Mouse (Mus musculus) intestine, postnatal 0 days (tissue): ENCODE results near the gene Hadha. TPM values are rescaled to one million over a fixed set of nuclear protein-coding genes. Genes with fewer than 3 reads are reported as not detected.

Source experiments
- ATAC-seq: fragments of 200-750 bp; cut with Nextera tagmentation; 2 replicates; pipeline ENCODE4 v1.8.0; 2017; ENCODE audit warnings: mild to moderate bottlenecking, moderate TSS enrichment, moderate library complexity
- H3K27ac ChIP-seq: fragments of 300-500 bp; sonication (generic); 2 replicates; pipeline ENCODE4 v1.5.1; 2014; ENCODE audit warnings: mild to moderate bottlenecking, low read depth, low read length, moderate library complexity
- H3K27me3 ChIP-seq: fragments of 300-500 bp; sonication (generic); replicated peaks from 2 replicates; pipeline ENCODE4 v1.6.1; 2014; ENCODE audit warnings: low read length, mixed read lengths; ENCODE audit not compliant: control insufficient read depth, insufficient read depth
- H3K36me3 ChIP-seq: fragments of 300-500 bp; sonication (generic); 2 replicates; pipeline ENCODE4 v1.6.1; 2014; ENCODE audit warnings: mild to moderate bottlenecking, moderate library complexity; ENCODE audit not compliant: control insufficient read depth, insufficient read depth
- H3K4me1 ChIP-seq: fragments of 300-500 bp; sonication (generic); replicated peaks from 2 replicates; pipeline ENCODE4 v1.6.1; 2014; ENCODE audit warnings: antibody characterized with exemption, low read length, mixed read lengths; ENCODE audit not compliant: control insufficient read depth, insufficient read depth
- H3K4me2 ChIP-seq: fragments of 300-500 bp; sonication (generic); replicated peaks from 2 replicates; pipeline ENCODE4 v1.6.1; 2014; ENCODE audit warnings: low read depth, mild to moderate bottlenecking, moderate library complexity
- H3K4me3 ChIP-seq: fragments of 300-500 bp; sonication (generic); 2 replicates; pipeline ENCODE4 v1.5.1; 2014; ENCODE audit warnings: low read depth, low read length
- H3K9ac ChIP-seq: fragments of 300-500 bp; sonication (generic); 2 replicates; pipeline ENCODE4 v1.6.1; 2014; ENCODE audit warnings: mild to moderate bottlenecking, low read depth, low read length
- H3K9me3 ChIP-seq: fragments of 300-500 bp; sonication (generic); 2 replicates; pipeline ENCODE4 v1.6.1; 2016; ENCODE audit warnings: mixed run types; ENCODE audit not compliant: control insufficient read depth
- CTCF ChIP-seq: sonication (generic); IDR thresholded peaks from 2 replicates; pipeline ENCODE4 v1.5.1; 2016; ENCODE audit warnings: low read depth, mild to moderate bottlenecking, control low read depth, antibody characterized with exemption, moderate library complexity
- WGBS: fragments of 180-500 bp; shearing (Covaris S2); extraction: QIAGEN DNeasy Blood & Tissue Kit; methylation state at CpG from one replicate; pipeline ENCODE4 v1.1.7; 2014; 5-methylcytosine and 5-hydroxymethylcytosine counted together
- polyA plus RNA-seq: library from polyadenylated mRNA; unstranded; fragments of >200 nt; fragmentation: Nextera tagmentation; extraction: Ambion mirVana; gene quantifications from 2 replicates; pipeline ENCODE4 v1.2.1, GENCODE M21; 2015

Gene Hadha
- polyA plus RNA-seq, 1 experiment from 2014 or later, result 307 TPM

DNA sequence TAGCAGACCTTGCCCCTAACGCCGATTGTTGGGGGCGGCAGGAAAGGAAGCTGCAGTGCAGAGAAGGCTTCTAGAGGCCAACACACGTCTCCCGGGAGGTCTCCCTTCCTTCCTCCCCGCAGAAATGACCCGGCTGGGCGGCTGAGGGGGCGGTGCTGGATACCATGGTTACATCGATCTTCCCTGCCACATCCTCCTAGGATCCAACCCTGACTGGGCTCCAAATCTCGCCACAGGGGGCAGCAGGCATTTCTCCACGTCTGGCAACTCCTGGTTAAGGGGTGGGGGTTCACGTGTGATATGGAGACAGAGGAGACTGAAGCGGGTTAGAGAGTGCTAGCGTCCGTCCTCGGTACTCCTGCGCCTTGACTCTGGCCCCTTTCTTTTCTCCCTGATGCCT, 43.8 kb downstream of the Hadha start:
- H3K27ac ChIP-seq, result peak overlapping the region; percentile 64; the same call in 1 of the 2 replicates
- no peak overlapping the region for H3K9ac ChIP-seq

DNA sequence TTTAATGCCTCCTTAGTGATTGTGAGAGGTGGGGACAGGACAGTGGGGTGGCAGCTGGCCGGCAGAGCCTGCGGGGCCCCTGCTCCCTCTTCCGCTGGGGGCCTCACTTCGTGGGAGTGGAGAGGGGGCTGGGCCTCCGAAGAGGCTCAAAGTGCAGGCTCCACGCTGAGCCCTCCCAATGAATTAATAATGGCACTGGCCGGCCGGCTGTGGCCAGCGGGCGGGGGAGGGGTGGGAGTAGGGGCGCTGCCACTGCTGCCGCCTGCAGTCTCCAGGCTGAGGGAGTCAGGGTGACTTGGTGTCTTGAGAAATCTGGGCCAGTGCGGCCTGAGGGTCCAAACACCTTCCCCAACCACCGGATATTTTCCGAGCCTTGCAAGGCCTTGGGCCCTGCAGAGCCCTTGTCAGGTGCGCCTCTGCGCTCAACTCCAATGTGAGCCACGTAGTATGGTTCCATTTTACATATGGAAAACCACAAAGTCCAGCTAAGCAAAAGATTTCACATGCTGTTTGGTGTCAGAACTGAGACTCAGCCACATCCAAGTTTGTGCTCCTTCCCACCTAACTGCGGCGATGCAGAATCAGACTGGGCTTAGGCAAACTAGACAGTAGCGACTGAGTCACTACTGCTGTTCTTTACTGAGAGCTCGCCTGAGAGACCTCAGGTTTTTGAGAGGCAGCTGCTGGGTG, 44.4 kb downstream of the Hadha start:
- H3K36me3 ChIP-seq, result no peaks in the 10 kb centered on the region
- 0 out of 2 replicates have a peak overlapping the region, but pooled peaks have one; percentile 4 for H3K9ac ChIP-seq
- H3K4me1 ChIP-seq, result 0 out of 2 replicates have a peak, but pooled peaks cover 3% of the 10 kb centered on the region
- WGBS, result 9% methylated on average over 22 of the region's 22 CpGs
- ATAC-seq, result peak; percentile 68
- peak overlapping the region; percentile 0; the same call in 1 of the 2 replicates for H3K4me3 ChIP-seq
- no peak for TF ChIP-seq CTCF
- H3K4me2 ChIP-seq, result peak overlapping the region; percentile 47
- H3K27me3 ChIP-seq, result peaks cover 30% of the 10 kb centered on the region
- no peaks in the 10 kb centered on the region for H3K9me3 ChIP-seq
- H3K27ac ChIP-seq, result peak overlapping the region; percentile 64

More for the DNA sequence above, 43.8 kb downstream of the Hadha start:
- no peaks in the 10 kb centered on the region for H3K36me3 ChIP-seq
- H3K4me2 ChIP-seq, result peak overlapping the region; percentile 47
- 0 out of 2 replicates have a peak, but pooled peaks have one; percentile 11 for ATAC-seq
- WGBS, result 6% methylated on average over 18 of the region's 18 CpGs
- no peaks in the 10 kb centered on the region for H3K9me3 ChIP-seq
- H3K4me1 ChIP-seq, result 0 out of 2 replicates have a peak, but pooled peaks cover 3% of the 10 kb centered on the region
- peak overlapping the region; percentile 0; the same call in 1 of the 2 replicates for H3K4me3 ChIP-seq
- H3K27me3 ChIP-seq, result peaks cover 24% of the 10 kb centered on the region
- TF ChIP-seq CTCF, result peak; percentile 65

DNA sequence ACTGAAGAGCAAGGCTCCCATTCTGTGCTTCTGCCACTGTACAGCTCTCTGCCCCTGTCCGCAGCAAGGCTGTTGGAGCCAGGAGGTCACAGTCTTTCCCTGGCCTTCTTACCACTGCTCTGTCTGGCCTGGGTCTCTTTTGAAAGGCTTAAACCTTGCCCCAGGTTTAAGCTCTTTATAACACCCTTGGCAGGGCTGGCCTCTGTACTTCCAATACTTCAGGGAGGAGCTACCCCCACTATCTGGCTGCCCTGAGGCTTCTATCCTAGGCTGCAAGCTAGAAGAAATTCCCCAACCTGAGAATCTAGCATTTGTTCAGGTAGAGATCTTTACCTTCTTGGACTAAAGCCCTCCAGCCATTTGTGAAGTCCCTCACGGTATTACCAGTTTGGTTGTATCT, 45.1 kb downstream of the Hadha start:
- Histone ChIP-seq H3K27ac (peak overlapping the region; percentile 64), H3K4me3 (no peak overlapping the region), H3K36me3 (no peaks in the 10 kb centered on the region), H3K4me2 (peak overlapping the region; percentile 47), H3K9ac (0 out of 2 replicates have a peak overlapping the region, but pooled peaks have one; percentile 4), H3K27me3 (peaks cover 33% of the 10 kb centered on the region), H3K9me3 (no peaks in the 10 kb centered on the region), H3K4me1 (peaks cover 3% of the 10 kb centered on the region; the same call in 1 of the 2 replicates)
- WGBS, result 41% methylated on average over 2 of the region's 2 CpGs
- ATAC-seq, result peak; percentile 52
- TF ChIP-seq CTCF, result no peak

DNA sequence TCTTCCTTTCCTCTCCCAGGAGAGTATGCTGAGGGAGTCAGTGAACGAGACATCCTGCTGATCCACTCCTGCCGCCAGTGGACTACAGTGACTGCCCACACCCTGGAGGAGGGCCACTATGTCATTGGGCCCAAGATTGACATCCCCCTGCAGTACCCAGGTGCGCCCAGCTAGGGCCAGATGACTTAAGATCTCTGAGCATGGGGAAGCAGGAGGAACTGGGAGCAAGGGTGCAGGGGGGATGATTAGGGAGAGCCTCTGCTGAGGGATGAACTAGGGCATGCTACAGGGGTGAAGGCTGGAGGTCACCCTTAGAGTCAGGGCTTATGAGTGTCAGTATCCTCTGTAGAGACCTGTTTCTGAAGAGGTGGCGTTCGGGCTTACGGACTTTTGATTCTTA, 46.7 kb downstream of the Hadha start:
- H3K27ac ChIP-seq, result no peak overlapping the region
- no peak for TF ChIP-seq CTCF
- peaks cover 3% of the 10 kb centered on the region; the same call in 1 of the 2 replicates for H3K4me1 ChIP-seq
- H3K4me3 ChIP-seq, result no peak overlapping the region
- H3K9me3 ChIP-seq, result no peaks in the 10 kb centered on the region
- H3K4me2 ChIP-seq, result no peak overlapping the region
- H3K27me3 ChIP-seq, result peaks cover 39% of the 10 kb centered on the region
- no peak for ATAC-seq
- H3K9ac ChIP-seq, result no peak overlapping the region
- H3K36me3 ChIP-seq, result no peaks in the 10 kb centered on the region
- WGBS, result 84% methylated on average over 6 of the region's 6 CpGs

DNA sequence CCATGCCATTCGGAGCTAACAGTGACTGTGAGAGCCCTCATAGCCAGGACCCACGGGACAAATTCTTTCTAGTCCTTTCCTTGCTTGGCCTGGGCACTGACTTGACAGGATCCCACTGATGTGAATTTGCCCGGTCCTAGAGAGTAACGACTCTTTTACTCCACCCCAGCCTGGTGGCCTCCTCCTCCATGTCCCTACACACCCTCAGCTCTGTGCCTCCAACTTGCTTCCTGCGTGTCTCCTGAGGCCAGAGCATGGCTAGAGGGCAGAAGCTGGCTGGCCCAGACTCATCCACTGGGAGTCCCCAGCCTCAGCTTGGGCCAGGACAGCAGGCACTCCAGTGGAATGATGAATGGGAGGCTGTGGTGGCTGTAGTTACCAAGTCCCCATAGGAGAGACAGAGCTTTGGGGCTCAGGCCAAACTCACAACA, 47.3 kb downstream of the Hadha start:
- H3K4me1 ChIP-seq, result peaks cover 3% of the 10 kb centered on the region; the same call in 1 of the 2 replicates
- ATAC-seq, result no peak
- H3K27me3 ChIP-seq, result peaks cover 39% of the 10 kb centered on the region
- H3K4me3 ChIP-seq, result no peak overlapping the region
- H3K27ac ChIP-seq, result no peak overlapping the region
- no peak overlapping the region for H3K4me2 ChIP-seq
- no peak overlapping the region for H3K9ac ChIP-seq
- TF ChIP-seq CTCF, result no peak
- H3K9me3 ChIP-seq, result no peaks in the 10 kb centered on the region
- H3K36me3 ChIP-seq, result no peaks in the 10 kb centered on the region
- 35% methylated on average over 5 of the region's 5 CpGs for WGBS

DNA sequence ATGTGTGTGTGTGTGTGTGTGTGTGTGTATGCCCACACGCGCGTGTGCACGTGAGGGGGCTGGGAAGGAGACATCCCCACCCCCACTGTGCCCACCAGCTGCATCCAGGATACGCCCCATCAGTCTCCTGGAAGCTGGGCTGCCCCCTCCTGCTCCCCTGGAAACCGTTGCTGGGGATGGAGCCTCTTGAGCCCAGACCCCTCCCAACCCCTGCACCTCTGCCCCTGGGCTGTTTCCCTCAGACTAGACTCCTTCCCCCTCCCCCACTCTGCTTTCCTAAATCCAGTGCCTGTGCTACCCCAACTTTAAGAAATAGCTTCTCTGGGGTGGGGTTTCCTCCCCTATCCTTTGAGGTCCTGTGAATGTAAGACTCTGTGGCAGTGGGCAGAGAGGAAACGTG, 47.8 kb downstream of the Hadha start:
- Histone ChIP-seq H3K27me3 (peaks cover 39% of the 10 kb centered on the region), H3K9ac (no peak overlapping the region), H3K4me3 (no peak overlapping the region), H3K4me2 (no peak overlapping the region), H3K9me3 (no peaks in the 10 kb centered on the region), H3K4me1 (peaks cover 3% of the 10 kb centered on the region; the same call in 1 of the 2 replicates), H3K27ac (no peak overlapping the region), H3K36me3 (no peaks in the 10 kb centered on the region)
- TF ChIP-seq CTCF, result no peak
- WGBS, result 42% methylated on average over 7 of the region's 7 CpGs
- no peak for ATAC-seq
